Mouse (Mus musculus): ENCODE data around the gene Rpp21.

Rpp21 gene

DNA sequence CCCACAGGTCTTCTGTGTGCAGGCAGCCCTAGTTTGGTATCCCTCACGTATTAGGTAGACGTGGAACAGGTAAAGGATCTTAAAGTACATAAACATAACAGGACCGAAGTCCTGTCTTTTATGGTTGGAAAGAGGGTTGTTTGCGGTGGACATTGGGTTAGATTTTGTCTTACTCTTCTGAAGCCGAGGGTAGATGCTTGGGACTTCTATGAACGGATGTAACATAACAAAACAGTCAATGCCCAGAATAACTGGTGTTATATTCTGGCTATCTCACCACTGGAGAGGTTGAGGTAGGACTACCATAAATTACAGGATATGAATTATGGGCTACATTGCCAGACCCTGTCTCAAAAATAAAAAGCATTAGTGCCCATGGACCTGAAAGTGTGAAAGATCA lies at the start of gene Rpp21:
Gene Rpp21, minus strand, starts transcription at position 101 of the 400 bp plus-strand sequence.
- no peak for DNase-seq

- no peak for DNase-seq
Observed at GRCm38 (mm10) chr17:36286390-36286789, 28.5 kb upstream of the Rpp21 start, which contains the start of gene H2-M10.2. Gene H2-M10.2, minus strand, starts transcription at chr17:36286490.

- DNase-seq: no peak
Observed at GRCm38 (mm10) chr17:36281521-36282245, 23.8 kb upstream of the Rpp21 start.

DNA sequence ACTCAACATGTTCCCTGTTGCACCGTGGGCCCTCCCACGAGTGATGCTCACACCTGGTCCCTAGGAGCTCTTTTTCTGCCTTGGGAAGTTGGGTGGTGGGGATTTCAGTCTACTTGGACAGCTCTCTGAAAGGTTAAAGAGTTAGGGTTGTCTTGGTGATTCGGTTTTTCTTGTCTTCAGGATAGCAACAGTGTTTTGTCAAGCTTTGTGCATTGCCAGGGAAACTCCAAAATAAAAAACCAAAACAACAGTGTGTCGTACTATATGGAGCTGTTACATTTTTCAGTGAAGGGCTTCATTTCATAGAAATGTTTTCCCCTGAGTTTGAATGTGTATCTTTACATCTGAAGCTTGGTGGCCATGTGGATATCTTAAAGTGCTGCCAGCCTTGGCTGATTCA lies 16.9 kb upstream of the Rpp21 start:
- no peak for DNase-seq

- DNase-seq: peak in 1 of 2 experiments; percentile 19
Observed at GRCm38 (mm10) chr17:36273796-36274195, 15.9 kb upstream of the Rpp21 start.

DNA sequence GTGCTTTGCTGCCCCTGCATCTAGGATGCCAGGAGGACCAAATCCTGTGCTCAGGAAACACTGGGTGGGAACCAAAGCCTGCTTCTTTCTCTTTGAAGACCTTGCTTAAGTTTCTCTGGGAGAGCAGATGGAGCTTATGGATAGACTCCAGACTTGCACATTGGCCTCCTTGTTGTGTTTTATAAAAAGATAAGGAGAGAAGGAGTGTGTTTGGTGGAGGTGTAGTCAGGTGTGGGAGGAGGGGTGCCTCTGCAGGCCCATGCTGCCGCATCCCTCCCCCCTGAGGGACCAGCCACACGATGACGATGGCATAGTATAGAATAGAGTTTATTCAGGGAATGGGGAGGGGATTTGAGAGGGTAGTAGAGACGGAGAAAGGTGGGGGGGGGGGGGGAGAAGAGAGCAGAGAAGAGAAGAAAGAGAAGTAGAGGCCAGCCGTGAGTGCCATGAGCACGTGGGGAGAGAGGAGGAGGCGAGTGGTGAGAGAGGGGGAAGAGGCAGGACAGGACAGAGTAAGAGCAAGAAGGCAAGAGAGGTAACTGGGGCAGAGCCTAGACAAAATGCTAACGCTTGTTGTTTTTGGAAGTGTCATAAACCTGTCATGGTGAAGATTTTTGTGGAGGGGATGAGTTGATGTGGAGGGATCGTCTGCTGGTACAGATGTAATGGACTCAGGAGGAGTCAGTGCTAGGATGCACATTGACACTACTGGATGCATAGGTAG lies 14.9 kb upstream of the Rpp21 start:
- no peak for DNase-seq

GRCm38 (mm10) chr17:36271586-36272256 lies 13.9 kb upstream of the Rpp21 start, which contains the start of gene Trim39:
Gene Trim39, minus strand, starts transcription at chr17:36272247.
- peak; percentile 62 to 80 for DNase-seq

DNA sequence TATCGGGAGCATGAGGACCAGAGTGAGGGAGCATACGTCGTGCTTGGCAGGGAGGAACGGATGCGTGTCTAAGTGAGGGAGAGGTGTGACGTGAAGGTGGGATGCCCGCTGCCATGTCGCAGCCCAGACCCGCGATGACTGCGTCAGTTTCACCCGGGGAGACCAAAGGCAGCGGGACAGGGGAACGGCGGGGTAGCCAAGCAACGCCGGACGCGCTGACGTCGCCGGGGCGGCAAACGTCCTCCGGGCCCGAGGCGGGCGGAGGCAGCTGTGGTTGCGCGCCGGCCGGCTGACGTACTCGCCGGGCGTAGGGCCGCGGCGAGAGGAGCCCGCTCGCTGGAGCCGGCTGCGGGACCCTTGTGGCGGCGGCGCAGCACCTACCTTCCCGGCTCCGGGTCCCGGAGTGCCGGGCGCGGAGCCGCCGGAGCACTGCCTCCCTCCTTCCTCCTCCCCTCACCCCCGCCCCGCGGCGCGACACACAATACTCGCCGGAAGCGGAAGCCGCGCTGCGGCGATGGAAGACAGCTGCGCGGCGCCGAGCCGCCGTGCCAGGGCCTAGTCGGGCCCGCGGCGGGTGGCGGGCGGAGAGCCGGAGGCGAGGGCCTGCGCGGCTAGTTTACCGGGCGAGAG lies 13.2 kb upstream of the Rpp21 start:
- peak; percentile 81 to 86 for DNase-seq

- DNase-seq: peak; percentile 34 to 53
Observed at GRCm38 (mm10) chr17:36265834-36266233, 8.0 kb upstream of the Rpp21 start.

DNA sequence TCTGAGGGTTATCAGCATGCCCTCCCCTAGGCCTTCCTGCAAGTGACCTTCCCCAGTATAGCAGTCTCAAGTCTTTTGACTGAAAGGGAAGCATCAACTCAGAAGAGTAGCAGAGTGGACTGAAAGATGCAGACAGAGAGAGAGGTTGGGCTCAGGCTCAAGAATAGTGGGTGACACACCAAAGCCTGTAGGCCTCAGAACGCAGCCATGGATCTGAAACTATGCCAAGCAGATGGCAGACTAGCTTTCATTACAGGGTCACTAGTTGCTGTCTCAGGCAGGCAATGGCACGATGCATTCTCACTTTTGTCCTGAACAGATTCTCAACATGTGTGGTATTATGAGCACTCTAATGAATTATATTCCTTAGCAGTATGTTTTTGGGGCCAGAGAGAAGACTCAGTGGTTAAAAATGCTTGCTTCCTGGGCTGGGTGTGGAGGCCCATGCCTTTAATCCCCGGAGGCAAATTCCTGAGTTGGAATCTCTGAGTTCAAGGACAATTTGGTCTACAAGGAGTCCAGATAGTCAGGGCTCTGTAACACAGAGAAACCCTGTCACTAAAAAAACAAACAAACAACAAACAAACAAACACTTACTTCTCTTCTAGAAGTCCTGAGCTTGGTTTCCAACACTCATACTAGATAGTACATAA lies 6.5 kb upstream of the Rpp21 start:
- DNase-seq: no peak

GRCm38 (mm10) chr17:36261511-36262166 lies 3.8 kb upstream of the Rpp21 start:
- DNase-seq: no peak

DNA sequence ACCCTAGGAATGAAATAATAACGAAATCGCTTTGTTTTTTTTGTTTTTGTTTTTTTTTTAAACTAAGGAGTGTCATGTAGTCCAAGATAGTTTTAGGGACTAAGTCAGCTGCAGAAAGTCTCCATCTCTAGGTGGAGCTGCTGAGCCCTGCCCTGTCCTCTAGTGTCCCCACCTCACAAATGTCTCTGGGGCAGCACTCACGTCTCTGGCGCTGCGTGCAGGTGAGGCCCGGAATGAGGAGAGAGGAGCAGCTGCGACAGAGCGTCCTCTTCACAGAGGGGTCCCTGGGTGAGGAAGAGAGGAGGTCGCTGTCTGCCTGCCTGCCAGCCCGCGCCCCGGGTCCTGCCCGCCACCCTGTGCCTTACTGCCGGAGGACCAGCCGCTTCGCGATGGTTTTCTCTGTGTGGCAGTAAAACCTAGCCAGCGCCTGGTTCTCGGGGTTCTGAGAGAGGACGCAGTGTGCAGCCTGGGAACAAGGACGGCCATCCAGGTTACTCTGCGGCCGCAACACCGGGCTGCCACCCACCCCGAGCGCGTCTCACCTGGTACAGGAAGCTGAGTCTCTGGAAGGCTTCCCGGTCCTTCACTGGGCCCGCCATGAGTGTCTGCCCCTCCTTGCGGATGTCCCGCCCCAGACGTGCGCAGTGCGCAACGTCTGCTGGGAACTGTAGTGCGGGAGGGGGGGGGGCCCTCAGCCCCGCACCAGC lies 475 bp downstream of the Rpp21 start:
- peak; percentile 76 to 77 for DNase-seq

DNA sequence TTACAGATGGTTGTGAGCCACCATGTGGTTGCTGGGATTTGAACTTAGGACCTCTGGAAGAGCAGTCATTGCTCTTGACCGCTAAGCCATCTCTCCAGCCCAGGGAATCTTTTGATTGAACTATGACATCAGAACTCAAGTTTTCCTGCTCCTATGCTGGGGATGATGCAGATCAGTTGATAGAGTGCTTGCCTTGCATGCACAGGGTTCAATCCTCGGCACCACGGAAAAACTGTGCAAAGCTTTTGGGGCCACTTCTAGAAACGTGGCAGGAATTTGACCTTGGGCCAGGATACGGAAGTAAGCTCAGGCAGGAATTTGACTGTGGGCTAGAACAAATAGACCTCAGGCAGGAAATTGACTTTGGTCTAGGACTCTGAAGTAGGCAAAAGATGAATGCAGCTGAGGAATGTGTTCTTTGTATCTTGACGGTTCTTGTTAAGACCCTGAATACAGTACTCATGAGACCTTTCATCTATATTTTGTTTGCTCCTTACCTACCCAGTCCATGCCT lies 4.7 kb downstream of the Rpp21 start:
- DNase-seq: no peak

- peak; percentile 50 to 60 for DNase-seq
Observed at GRCm38 (mm10) chr17:36252250-36252876, 5.5 kb downstream of the Rpp21 start.

GRCm38 (mm10) chr17:36248886-36249285 lies 9.0 kb downstream of the Rpp21 start:
- DNase-seq: no peak

DNA sequence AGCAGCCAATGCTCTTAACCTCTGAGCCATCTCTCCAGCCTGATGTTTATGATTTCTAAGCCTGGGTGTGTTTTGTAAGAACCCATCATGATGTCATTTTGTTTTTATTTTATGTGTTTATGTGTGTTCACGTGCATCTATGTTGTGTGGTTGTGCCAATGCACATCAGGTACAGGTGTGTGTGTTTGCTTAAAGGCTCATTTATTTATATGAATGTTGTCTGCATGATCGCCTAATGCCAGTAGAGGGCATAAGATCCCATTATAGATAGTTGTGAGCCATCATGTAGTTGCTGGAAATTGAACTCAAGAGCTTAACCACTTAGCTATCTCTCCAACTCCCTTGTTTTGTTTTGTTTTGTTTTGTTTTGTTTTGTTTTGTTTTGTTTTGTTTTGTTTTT lies 12.1 kb downstream of the Rpp21 start:
- no peak for DNase-seq

DNA sequence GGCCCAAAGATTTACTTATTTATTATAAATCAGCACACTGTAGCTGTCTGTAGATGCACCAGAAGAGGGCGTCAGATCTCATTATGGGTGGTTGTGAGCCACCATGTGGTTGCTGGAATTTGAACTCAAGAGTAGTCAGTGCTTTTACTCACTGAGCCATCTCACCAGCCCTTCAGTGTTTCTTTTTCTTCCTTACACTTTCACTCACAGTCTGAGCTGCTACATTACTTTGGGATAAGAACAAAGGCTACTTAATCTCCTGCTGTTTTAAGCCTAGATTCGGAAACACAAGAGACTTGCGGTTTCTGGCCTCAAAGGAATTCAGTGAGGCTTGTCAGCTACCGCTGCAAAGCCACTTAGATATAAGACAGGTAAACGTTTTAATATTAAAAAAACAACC lies 13.8 kb downstream of the Rpp21 start:
- no peak for DNase-seq

DNA sequence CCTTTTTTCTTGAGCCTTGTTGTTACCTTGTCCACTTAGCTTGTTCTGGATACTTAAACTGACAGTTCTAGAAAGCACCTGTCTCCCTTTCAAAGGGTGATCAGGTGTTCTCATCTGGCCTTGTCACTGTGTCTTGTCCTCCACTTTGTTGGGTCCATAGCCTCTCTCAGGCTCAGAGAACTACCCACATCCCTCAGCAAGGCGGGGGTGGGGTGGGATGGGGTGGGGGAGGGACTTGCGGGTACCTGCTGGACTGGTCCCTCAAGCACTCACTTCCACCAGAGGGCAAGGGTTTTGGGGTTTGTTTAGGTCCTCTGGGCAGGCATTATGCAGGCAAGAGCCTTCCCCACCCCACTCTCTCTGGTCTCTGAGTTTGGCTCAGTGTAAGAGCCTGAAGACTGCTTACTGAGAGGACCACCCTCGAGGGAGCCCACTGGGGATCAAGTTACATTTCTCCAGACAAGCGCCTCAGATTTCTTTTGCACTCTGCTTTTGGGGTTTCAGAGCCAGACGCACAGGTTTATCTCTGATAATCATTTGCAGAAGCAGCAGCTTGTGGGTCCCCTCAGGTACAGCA lies 17.1 kb downstream of the Rpp21 start:
- no peak for DNase-seq

GRCm38 (mm10) chr17:36237321-36237921 lies 20.4 kb downstream of the Rpp21 start:
- no peak for DNase-seq

- DNase-seq: peak; percentile 44 to 71
Observed at GRCm38 (mm10) chr17:36235300-36235699, 22.6 kb downstream of the Rpp21 start.

Data from thymus, adult 18-20 months (tissue).